Mouse (Mus musculus): Measurements from ENCODE around the gene Ptpre. TPM values are rescaled to one million over a fixed set of nuclear protein-coding genes. Genes with fewer than 3 reads are reported as not detected.
"Not testable (repeated sequence)": the region's sequence is repeated elsewhere in the genome, so short reads cannot be mapped to it uniquely, and the experiment has no call there.

The Ptpre gene
- 6.5 and 7.4 TPM in 2 replicates for polyA plus RNA-seq (2012; rRNA removed)

DNA sequence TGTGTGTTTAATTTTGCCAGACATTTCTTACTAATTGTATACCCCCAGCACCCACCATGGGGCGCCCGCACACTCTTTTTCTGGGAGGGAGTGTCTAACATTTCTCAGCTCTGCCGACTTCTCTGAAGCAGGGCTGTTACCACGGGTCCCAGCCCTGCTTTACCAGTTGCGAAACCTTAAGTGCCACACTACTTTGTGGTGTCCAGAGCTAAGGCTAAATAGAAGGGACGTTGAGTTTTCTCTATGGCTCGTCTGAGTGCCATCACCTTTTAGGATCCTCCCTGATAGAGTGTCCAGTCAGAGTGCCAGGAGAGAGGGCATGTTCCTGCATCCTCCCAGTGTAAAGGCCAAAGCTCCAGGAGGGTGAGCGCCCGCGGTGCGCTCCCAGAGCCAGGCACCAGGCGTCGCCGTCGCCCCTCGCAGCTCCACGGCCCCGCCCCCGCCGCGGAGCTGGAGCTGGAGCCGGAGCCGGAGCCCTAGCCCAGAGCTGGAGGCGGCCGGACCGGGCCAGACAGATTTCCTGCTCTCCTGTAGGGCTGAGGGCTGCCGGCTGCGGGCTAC lies at the start of gene Ptpre:
TSS of gene Ptpre (plus strand) at position 141 of the 561 bp plus-strand sequence.
- DNase-seq (ENCODE audit: low spot score), result peak; percentile 80

DNA sequence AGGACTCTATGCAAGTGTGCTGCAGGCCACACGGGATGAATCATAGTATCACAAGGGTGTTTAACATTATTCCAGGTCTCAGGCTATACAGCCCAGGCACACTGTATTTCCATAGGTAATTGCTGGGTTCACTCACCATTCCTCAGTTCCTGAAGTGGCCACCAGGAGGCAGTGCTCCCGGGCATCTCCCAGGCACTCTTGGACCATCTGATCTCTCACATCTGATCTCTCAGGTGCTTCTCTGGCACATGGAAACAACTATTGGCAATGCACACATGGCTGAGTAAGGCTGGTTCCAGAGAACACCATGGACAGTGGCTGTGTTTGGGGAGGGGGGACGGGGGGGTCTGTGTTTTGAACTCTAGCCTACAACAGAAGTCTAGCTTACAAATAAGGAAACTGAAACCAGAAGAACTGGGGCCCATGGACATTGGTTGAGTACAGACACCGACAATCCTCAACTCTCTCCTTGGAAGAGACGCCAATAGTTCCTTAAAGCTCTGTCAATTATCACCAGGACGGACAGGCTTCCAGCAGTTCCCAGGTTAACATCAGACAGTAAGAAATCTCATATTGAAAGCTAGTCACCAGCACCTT lies 49.0 kb upstream of the Ptpre start:
- DNase-seq (ENCODE audit: low spot score), result no peak

DNA sequence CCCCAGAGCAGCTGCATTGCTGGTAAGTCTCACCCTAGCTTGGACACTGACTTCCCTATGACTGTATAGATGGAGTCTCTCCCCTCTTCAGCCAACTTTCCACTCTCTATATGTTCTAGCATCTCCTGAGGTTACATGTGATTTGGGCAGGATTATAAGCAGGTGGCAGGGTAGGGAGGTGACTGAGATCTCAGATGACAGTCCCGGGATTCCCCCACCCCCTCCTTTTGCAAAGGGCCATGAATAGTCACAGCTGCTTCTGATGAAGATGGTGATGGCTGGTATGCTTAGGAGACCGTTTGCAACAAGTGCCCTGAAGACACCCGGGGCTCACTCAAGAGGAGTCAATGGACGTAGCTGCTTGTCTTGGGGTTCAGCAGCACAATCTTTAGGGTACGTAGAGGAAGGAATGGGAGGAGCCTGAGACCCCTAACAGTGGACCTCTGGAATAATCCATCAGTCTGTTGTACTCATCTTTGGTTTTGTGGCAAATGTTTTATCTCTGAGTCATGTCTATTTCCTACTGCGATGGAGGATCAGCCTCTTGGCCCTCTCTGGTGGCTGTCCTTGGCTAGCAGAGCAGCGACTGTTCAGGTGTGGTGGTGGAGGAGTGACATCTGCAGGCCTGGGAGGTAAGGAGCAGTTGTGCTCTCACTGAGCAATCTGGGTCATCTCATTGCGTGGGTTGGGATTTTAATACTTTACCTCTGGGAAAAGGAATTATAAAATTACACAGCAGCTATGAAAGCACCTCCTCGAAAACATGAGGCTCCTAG lies 47.4 kb upstream of the Ptpre start:
- no peak for DNase-seq (ENCODE audit: low spot score)

DNA sequence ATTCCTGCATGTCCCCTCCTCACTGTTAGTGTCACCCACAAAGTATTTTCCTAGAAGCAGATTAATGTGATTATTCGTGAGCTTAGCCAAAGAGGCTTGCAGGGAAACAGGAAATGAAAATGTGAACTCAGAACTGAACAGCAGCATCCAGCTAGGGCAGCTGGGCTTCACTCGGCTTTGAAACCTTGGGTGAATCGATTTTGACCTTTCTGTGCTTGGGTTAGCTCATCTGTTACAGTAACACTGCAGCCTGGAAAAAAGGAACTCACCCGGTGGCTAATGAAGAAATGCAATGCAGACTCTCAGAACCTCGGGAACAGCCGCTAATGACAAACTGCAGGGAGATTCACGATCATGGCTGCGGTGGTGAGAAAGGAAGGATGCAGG lies 46.8 kb upstream of the Ptpre start:
- no peak for DNase-seq (ENCODE audit: low spot score)

DNA sequence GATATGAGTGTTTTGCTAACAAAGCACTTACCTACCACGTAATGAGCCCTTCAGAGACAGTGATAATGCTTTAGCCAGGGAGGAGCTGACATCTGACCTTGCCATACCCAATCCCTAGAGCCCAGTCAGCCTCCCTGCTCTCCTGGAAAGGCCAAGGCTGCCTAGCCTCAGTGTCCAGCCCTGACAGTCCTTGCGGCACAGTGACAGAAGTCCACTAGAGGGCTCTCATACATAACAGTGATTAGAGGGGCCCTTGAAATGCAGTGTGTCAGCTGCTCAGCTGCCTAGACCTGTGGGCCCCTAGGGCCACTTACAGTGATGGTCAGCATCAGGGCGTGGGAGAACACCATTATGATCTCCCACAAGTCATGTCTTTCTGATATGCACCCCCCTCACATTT lies 42.0 kb upstream of the Ptpre start:
- DNase-seq (ENCODE audit: low spot score), result no peak

DNA sequence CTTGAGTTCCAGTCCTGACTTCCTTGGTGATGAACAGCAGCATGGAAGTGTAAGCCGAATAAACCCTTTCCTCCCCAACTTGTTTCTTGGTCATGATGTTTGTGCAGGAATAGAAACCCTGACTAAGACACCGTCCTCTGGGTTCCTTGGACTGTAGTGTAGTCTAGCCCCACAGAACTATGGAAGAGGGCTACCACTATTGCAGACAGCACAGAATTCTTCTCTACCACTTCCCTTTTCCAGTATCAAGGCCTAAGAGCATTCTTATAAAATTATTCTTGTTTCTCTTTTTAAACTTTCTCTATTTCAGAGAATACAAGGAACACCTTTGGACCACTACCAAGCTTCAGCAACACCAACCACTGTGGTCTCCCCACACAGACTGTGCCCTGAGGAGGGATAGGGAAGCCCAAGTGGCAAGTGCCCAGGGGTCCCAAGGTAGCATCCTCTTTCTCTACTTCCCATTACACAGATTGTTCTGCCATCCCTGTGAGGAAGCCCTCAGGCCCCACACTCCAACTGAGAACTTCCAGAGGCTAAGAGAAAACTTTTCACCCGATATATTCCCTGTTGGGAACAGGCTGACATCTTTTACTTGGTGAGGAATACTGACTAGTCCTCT lies 38.6 kb upstream of the Ptpre start:
- DNase-seq (ENCODE audit: low spot score), result no peak

DNA sequence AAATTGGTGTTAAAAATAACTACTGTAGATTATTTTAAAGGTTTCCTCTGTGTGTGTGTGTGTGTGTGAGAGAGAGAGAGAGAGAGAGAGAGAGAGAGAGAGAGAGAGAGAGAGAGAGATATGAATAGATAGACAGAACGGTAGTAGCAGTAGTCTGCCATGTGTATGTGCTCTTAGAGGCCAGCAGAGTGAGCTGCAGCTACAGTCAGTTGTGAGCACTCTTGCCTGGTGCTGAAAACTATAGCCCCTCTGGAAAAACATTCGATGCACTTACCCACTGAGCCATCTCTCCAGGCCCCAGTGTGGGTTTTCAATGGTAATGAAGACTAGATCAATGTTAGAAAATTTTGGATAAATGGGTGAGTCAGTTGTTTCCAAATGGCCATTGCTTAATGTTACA lies 37.9 kb upstream of the Ptpre start:
- no peak for DNase-seq (ENCODE audit: low spot score)

DNA sequence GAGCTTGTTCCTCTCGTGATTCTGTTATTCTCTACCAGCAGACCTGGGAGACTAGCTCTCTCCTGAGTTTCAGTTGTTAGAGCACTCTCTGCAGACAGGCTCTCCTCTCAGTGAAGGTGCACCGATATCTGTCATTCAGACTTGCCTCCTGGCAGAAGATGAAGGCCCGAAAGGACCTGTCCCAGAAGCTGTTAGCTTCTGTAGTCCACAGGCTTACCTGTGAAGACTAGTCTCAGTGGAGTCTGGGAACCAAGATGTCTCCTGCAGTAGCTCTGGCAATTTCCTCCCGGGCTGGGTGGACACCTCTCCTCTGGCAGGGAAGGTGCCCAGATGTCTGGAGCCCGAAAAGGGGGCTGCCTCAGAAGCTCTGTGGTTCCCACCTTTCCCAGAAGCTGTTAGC lies 30.8 kb upstream of the Ptpre start:
- not testable (repeated sequence) for DNase-seq (ENCODE audit: low spot score)

DNA sequence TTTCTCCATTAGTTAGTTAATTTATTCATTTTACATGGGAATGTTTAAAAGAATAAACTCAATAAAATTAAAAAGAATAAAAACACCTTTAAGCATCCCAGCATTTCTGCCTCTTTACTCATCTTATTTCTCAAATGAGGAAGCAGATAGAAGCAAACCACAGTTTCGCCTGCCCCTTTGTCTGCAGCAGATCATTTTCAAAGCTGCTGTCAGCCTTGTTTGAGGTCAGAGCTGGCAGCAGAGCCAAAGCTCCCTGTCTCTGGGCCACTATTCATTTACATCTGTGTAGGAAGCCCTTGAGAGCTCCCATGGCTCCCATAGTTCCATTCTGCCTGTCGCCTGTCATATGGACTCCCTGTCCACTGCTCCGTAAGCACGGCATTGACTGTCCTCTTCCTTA lies 28.7 kb upstream of the Ptpre start:
- no peak for DNase-seq (ENCODE audit: low spot score)

DNA sequence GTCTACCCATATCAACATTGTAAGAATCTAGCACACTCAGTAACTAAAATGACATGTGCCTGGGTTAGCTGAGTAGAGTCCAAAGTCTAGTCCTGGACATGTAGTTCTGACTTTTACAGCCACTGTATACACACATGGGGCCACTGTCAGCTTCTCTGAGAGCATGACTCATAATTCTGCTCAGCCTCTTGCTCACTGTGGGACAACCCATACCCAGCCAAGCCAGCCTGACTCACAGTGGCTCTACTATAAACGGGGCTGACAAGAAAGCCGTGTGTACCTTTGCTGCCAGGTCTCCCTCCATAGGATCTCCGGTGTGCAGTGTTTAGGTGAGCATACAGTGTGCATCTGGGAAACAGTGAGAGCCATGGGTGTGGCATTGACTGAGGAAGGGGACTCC lies 28.0 kb upstream of the Ptpre start:
- DNase-seq (ENCODE audit: low spot score), result no peak

DNA sequence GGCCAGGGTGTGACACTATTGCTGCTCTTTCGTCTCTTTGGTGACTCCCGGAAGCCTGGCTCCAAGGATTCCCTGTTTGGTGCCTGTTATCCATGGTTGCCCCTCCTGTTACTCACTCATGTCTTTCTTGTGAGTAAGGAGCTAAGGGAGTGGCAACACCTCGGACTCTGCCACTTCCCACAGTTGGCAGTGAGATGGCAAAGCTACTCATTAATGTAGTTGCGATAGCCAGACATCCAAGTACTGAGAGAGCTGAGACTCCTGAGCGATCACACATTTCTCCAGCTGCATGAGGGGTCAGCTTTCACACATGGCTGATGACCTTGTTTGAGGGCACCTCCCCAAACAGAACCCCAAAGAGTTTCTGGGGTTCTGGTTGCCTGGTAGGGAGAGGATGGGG lies 26.9 kb upstream of the Ptpre start:
- DNase-seq (ENCODE audit: low spot score), result no peak

DNA sequence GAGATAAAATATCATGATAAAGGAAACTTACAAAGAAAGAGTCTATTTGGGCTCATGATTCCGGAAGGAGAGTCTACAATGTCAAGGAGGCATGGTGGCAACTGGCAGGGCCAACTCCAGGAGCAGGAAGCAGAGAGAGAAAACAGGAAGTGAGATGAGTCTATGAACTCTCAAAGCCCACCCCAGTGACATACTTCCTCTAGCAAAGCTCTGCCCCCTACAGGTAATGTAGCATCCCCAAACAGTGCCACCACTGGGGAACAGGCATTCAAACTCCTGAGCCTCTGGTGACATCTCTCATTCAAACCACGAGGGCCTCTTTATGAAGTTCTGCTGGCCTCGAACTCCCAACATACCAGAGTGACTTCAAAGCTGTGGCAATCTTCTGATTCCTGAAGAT lies 25.6 kb upstream of the Ptpre start:
- no peak for DNase-seq (ENCODE audit: low spot score)

DNA sequence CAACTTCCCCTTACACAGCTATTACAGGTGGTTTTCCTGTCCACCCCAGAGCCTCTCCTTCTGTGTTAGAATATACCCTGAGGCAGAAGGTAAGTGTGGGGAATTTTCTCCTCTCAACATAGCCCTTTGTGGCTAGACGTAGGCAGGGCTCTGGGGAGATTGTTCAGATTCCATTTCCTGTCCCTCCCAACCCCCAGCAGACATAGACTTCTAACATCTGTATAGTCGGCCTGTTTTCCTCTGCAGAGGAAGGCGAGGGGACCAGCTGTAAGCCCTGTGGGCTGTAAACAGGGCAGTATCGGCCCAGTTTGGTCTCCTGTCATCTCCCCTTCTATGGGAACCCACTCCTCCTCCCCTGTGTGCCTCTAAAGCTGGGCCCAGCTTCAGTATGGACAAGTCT lies 20.1 kb upstream of the Ptpre start:
- no peak for DNase-seq (ENCODE audit: low spot score)

DNA sequence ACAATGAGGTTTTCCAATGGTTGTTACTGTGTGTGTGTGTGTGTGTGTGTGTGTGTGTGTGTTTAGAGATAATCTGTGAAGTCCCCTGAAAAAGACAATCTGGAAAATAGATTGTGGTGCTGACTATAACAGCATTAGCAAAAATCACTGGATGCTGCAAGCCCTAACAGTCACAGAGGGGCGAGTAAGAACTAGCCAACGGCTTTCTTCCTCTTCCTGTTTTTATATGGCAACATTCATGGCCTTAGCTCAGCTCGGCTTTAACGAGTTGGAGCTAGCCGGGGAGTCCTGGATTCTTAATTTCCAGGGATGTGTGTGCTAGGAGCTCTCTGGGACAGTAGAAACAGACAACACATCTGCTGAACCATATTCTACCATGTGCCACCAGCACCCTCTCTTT lies 17.0 kb upstream of the Ptpre start:
- no peak for DNase-seq (ENCODE audit: low spot score)

DNA sequence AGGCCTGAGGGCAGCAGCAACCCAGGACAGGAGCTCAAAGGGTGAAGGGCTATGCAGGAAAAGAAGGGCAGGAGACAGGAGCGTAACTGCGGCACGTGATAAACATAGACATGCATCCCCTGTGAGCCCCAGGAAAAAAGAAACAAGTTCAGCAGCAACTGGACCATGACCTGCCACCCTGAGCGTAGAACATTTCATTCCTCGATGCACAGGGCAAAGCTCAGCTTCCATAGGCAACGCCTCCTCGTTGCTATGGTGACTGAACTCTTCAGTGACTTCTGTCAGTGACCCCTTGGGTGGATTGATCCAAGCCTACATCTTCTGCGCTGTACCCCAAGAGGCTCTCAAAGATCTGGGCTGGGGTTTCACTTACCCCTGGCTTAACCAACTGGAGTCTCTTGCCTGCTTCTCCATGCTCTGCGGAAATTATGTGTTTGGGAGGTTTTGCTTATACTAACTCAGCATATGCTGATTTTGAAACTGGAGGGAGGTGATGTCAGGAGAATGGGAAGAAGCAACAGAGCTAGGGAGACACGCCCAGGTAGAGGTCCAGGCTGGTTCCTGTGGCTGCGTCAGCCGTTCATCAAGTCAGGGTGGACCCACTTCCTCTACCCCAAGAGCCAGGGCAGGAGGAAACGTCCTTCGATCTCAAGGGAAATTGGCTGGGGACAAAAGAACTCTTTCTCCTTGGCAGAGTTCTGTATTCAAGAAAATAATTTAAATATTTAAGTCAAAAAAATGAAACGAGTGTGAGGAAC lies 15.3 kb upstream of the Ptpre start:
- no peak for DNase-seq (ENCODE audit: low spot score)

DNA sequence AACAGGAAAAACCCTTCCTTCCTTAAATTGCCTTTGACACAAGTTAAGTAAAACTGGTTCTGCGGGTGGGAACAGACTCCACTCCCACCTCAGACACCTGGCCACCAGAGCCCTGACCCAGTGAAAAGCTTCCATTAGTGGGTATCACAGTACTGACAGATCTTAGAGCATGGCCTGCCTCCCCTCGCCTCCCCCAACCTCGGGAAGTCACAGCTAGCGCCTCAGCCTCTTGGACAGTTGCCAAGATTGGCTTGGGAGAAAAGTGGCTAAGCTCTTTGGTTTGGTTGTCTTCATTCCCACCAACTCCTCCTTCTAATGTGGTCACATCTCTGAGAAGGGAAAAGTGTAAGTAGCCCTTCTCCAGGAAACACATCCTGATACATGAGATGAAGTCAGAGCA lies 13.3 kb upstream of the Ptpre start:
- DNase-seq (ENCODE audit: low spot score), result no peak

DNA sequence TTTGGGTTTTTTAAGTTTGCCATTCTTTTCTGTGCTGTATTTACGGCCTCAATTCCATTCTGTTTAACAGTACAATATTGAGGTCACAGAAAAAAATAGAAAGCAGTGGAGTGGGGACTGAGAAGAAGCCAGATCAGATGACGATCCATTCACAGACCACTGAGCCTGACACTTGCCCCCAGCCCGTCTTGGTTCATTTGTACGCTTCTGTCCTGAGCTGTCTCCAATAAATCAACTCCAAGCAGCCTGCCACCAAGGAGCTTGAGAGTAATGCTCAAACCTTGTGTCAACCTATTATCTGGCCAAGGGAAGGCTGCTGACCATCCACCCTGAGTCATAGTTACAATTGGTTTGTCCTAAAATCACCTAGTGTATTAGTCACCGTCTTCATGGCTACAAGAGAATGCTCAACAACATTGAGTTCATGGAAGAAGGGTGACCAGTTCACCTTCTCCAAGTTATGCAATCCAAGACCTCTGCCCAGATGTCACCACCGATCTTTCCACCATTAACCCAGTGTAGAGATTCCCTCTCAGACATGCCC lies 12.8 kb upstream of the Ptpre start:
- no peak for DNase-seq (ENCODE audit: low spot score)

DNA sequence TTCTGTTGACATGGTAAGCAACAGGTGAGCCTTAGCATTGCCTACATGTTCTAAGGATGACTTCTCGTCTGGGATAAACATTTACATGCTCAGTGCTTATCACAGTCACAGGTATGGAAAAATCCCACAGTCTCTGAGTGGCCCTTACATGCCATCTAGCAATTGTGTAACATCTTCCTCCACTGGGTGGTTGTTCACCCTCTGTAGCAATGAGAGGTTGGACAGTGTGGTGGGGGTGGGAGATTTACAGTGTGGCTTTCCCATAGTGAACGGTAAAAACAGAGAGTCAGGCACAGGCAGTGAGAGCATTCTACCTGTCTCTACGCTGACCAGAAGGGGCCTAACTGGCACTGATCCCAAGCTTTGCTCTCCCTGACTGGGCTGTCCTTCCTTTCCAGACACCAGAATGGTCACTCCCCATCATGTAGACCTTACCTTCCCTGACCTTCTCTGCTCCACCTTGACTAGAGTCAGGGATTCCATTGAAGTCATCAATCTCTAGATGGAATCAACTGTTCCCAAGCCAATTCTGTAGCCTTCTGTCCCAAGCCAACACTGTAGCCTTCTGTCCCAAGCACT lies 10.6 kb upstream of the Ptpre start:
- no peak for DNase-seq (ENCODE audit: low spot score)

DNA sequence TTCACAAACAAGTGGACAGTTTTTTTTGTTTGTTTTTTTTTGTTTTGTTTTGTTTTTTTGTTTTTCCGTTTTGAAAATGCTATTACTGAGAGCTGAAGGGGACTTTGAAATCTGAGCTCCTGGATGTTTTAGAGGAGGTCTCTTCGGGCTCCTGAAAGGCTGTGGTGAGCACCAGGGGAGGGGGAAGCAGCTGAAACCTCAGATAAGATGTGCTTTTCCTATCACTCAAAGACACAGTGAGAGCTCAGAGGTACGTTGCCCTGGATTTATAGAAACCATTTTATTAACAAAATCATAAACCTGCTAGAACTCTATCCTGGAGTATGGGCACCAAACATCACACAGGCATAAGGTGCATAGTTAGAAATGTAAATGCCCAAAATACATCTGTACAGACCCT lies 10.1 kb upstream of the Ptpre start:
- no peak for DNase-seq (ENCODE audit: low spot score)

DNA sequence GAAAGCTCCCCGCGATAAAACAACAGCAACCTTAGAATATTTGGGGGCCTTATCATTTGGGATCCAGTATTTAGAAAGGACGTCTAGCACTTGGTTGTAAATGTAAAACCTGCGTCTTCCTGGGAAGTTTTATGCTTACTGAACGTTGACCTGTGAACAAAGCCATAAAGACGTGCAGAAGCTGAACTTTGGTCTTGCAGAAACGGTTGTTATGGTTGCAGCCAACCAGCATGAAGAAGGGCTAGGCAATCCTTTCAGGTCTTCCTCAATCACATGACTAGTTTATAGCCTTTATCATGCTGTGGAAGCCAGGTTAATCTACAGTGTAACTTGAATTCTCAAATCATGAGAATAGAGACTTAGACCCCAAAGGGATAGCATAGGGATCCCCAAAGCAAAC lies 8.8 kb upstream of the Ptpre start, which contains the start of gene Clrn3:
TSS of gene Clrn3 (minus strand) at position 140 of the 400 bp plus-strand sequence.
- DNase-seq (ENCODE audit: low spot score), result no peak

DNA sequence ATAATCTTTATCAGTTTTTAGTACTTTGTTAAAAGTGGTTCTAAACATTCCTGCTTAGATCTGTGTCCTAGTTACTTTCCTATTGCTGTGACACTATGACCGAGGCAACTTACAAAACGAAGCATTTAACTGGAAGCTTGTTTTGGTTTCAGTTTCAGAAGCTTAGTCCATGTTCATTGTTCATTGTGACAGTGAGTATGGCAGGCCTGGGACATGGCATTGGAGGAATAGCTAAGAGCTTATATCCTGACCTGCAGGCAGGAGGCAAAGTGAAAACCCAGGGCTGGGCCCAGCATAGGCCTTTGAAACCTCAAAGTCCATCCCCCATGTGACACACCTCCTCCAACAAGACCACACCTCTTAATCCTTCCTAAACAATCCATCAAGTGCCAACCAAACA lies 8.2 kb upstream of the Ptpre start:
- no peak for DNase-seq (ENCODE audit: low spot score)

Data from urinary bladder, adult 2 months (tissue).